Mouse (Mus musculus): ENCODE results near the gene Dnmt3a.

DNA sequence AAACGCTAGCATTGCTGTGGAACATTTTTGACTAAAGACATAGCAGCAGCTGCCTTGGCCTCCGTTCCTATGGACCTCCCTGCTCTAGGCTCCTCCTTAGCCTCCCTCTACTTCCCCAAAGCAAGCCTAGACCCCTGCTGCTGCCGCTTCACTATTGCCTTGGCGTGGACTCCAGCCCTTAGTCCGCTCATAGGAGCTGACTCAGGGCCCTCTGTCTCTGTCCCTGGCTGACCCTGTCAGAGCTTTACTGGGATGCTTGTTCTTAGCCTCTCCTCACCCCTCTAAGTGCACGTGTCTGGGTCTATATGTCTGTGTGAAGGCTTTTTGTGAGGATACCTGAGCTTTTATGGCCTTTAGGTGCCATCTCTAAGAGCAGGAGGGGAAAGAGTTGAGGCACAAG is 27.5 kb upstream of the Dnmt3a start:
- TF ChIP-seq CTCF (IDR thresholded peaks at IDR 0.05; ENCODE audit: low read depth) (no peak), EP300 (IDR thresholded peaks at IDR 0.05; ENCODE audit: low read depth) (no peak)
